Mouse (Mus musculus): ENCODE data around the gene Pf4. TPM values are rescaled to one million over a fixed set of nuclear protein-coding genes. Genes with fewer than 3 reads are reported as not detected.
"Not testable (repeated sequence)": the region's sequence is repeated elsewhere in the genome, so short reads cannot be mapped to it uniquely, and the experiment has no call there.

The Pf4 gene
- polyA plus RNA-seq, 1 experiment from 2014 or later = 74.4 TPM

GRCm38 (mm10) chr5:90790074-90790502, 17.9 kb downstream of the Pf4 start:
- H3K4me1 ChIP-seq = peaks cover 4% of the 10 kb centered on the region; the same call in 1 of the 2 replicates
- H3K9me3 ChIP-seq = no peaks in the 10 kb centered on the region
- 91% methylated on average over 8 of the region's 8 CpGs for WGBS
- no peak for ATAC-seq (ENCODE audit: low FRiP score, low read depth)
- peaks cover 3% of the 10 kb centered on the region; the same call in 1 of the 2 replicates for H3K27me3 ChIP-seq
- no peak overlapping the region for H3K4me2 ChIP-seq (replicated peaks)
- H3K9ac ChIP-seq (replicated peaks) = no peak overlapping the region
- no peak overlapping the region for H3K27ac ChIP-seq (replicated peaks)
- H3K36me3 ChIP-seq = no peaks in the 10 kb centered on the region
- no peak overlapping the region for H3K4me3 ChIP-seq

DNA sequence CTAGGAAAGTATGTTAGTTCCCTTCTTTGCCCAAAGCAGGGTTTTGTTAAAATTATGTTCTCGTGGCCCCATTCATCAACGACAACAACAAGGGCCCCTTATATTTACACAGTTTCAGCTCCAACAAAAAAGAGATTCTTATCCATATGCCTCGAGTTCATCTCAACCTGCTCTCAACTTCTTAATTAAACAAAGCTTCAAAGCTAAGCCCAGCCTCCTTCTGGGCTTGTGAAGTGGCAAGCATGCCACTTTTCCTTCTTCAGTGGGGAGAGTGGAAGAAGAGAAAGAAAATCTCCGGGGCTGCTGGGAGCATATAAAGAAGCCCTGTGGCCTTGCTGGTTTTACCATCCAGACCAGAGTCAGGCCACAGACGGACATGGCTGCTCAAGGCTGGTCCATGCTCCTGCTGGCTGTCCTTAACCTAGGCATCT, 22.0 kb downstream of the Pf4 start, which contains the start of gene Cxcl15:
TSS of gene Cxcl15 (plus strand) at position 340 of the 431 bp plus-strand sequence.
- Histone ChIP-seq H3K9me3 (no peaks in the 10 kb centered on the region), H3K36me3 (no peaks in the 10 kb centered on the region), H3K27ac (replicated peaks) (no peak within 1 kb of the TSS), H3K4me1 (no peaks in the 10 kb centered on the region), H3K27me3 (no peaks in the 10 kb centered on the region), H3K9ac (replicated peaks) (no peak within 1 kb of the TSS), H3K4me2 (replicated peaks) (no peak within 1 kb of the TSS), H3K4me3 (no peak within 1 kb of the TSS)
- ATAC-seq (ENCODE audit: low FRiP score, low read depth) = no peak
- WGBS = 63% methylated on average over 5 of the region's 5 CpGs

DNA sequence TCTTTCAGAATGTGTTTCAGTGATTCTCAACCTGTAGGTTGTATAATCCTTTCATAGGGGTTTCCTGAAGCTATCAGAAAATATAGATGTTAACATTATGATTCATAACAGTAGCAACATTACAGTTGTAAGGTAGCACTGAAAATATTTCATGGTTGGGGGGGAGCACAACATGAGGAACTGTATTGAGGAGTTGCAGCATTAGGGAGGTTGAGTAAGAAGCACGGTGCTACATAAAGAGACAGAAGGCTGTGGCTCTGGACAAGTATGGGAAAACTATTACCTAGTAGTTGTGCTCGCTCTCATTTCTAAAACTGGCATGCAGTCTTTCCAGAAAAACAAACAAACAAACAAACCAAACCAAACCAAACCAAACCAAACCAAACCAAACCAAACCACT, 23.2 kb downstream of the Pf4 start:
- H3K4me1 ChIP-seq; H3K9ac ChIP-seq (replicated peaks); ATAC-seq (ENCODE audit: low FRiP score, low read depth); H3K9me3 ChIP-seq; H3K4me2 ChIP-seq (replicated peaks); H3K27me3 ChIP-seq; H3K4me3 ChIP-seq; H3K27ac ChIP-seq (replicated peaks); H3K36me3 ChIP-seq: not testable (repeated sequence)
- 89% methylated on average over 2 of the region's 2 CpGs for WGBS

GRCm38 (mm10) chr5:90804574-90804973, 32.3 kb downstream of the Pf4 start:
- Histone ChIP-seq H3K4me1 (no peaks in the 10 kb centered on the region), H3K4me3 (no peak overlapping the region), H3K27me3 (no peaks in the 10 kb centered on the region), H3K4me2 (replicated peaks) (no peak overlapping the region), H3K9ac (replicated peaks) (no peak overlapping the region), H3K36me3 (no peaks in the 10 kb centered on the region), H3K27ac (replicated peaks) (no peak overlapping the region), H3K9me3 (no peaks in the 10 kb centered on the region)
- ATAC-seq (ENCODE audit: low FRiP score, low read depth) = no peak

GRCm38 (mm10) chr5:90806050-90806449, 33.8 kb downstream of the Pf4 start:
- no peaks in the 10 kb centered on the region for H3K36me3 ChIP-seq
- H3K9ac ChIP-seq (replicated peaks) = no peak overlapping the region
- no peak overlapping the region for H3K4me3 ChIP-seq
- no peaks in the 10 kb centered on the region for H3K27me3 ChIP-seq
- no peak overlapping the region for H3K27ac ChIP-seq (replicated peaks)
- H3K9me3 ChIP-seq = no peaks in the 10 kb centered on the region
- no peak for ATAC-seq (ENCODE audit: low FRiP score, low read depth)
- H3K4me2 ChIP-seq (replicated peaks) = no peak overlapping the region
- H3K4me1 ChIP-seq = no peaks in the 10 kb centered on the region

- ATAC-seq (ENCODE audit: low FRiP score, low read depth) = no peak
- WGBS = 85% methylated on average over 3 of the region's 3 CpGs
- Histone ChIP-seq H3K4me3 (no peak overlapping the region), H3K9me3 (no peaks in the 10 kb centered on the region), H3K27ac (replicated peaks) (no peak overlapping the region), H3K4me2 (replicated peaks) (no peak overlapping the region), H3K4me1 (no peaks in the 10 kb centered on the region), H3K9ac (replicated peaks) (no peak overlapping the region), H3K36me3 (no peaks in the 10 kb centered on the region), H3K27me3 (no peaks in the 10 kb centered on the region)
Observed at GRCm38 (mm10) chr5:90807176-90807950, 35.1 kb downstream of the Pf4 start.

- Histone ChIP-seq H3K36me3 (no peaks in the 10 kb centered on the region), H3K27ac (replicated peaks) (no peak overlapping the region), H3K27me3 (no peaks in the 10 kb centered on the region), H3K4me1 (no peaks in the 10 kb centered on the region), H3K4me2 (replicated peaks) (no peak overlapping the region), H3K9ac (replicated peaks) (no peak overlapping the region), H3K9me3 (no peaks in the 10 kb centered on the region), H3K4me3 (no peak overlapping the region)
- ATAC-seq (ENCODE audit: low FRiP score, low read depth) = no peak
Observed at GRCm38 (mm10) chr5:90819756-90820155, 47.5 kb downstream of the Pf4 start.

Small RNAs within 50 kb of the gene (microRNA-seq; reads per million reads assigned to microRNA genes)
- gene Gm24322 = not detected

Other genes starting within 250 kb of the Pf4 start
- not detected in 2 replicates for gene 5830473C10Rik, start 211.3 kb upstream of the Pf4 start, polyA plus RNA-seq (2016; fragmentation: Nextera tagmentation; extraction: Ambion mirVana)
- 0.29 and 0.63 TPM in 2 replicates for gene Rassf6, start 131.8 kb upstream of the Pf4 start, polyA plus RNA-seq (2016; fragmentation: Nextera tagmentation; extraction: Ambion mirVana)
- 0.14 TPM in 1 of 2 replicates, not detected in the other for gene Cxcl5, start 13.1 kb upstream of the Pf4 start, polyA plus RNA-seq (2016; fragmentation: Nextera tagmentation; extraction: Ambion mirVana)
- gene Ppbp, start 3.9 kb upstream of the Pf4 start, polyA plus RNA-seq (2016; fragmentation: Nextera tagmentation; extraction: Ambion mirVana) = 6.3 and 6.6 TPM in 2 replicates
- gene Cxcl3, start 13.7 kb downstream of the Pf4 start, polyA plus RNA-seq (2016; fragmentation: Nextera tagmentation; extraction: Ambion mirVana) = not detected in 2 replicates
- gene Cxcl15, start 22.1 kb downstream of the Pf4 start, polyA plus RNA-seq (2016; fragmentation: Nextera tagmentation; extraction: Ambion mirVana) = not detected in 2 replicates
- gene Cxcl1, start 118.8 kb downstream of the Pf4 start, polyA plus RNA-seq (2016; fragmentation: Nextera tagmentation; extraction: Ambion mirVana) = not detected in 2 replicates
- gene Cxcl2, start 131.4 kb downstream of the Pf4 start, polyA plus RNA-seq (2016; fragmentation: Nextera tagmentation; extraction: Ambion mirVana) = not detected in 2 replicates
- 110 and 116 TPM in 2 replicates for gene Mthfd2l, start 158.7 kb downstream of the Pf4 start, polyA plus RNA-seq (2016; fragmentation: Nextera tagmentation; extraction: Ambion mirVana)